Mouse (Mus musculus): ENCODE measurements around the gene Ddx39b. TPM values are rescaled to one million over a fixed set of nuclear protein-coding genes. Genes with fewer than 3 reads are reported as not detected.

Ddx39b gene
- polyA plus RNA-seq, 1 experiment from 2014 or later = 260 TPM

DNA sequence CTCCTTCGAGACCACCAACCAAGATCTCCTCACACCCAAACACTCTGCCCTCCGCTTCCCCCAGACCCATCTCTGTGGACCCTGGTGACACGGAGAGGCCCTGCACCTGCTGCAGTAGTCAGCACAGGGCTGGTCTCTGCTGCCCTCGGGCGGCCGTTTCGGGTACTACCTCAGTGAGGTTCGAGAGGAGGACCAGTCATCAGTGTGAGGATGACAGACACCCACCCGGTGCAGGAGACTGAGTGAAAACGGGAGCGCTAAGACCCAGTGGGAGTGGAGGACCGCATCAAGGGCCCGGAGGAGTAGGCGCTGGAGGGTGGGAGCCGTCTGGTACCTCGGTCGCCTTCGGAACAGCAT lies 5.2 kb upstream of the Ddx39b start:
- H3K27ac ChIP-seq (ENCODE audit: low read length) = peak overlapping the region; percentile 94
- H3K9me3 ChIP-seq (replicated peaks; ENCODE audit: control insufficient read depth, low read length) = no peaks in the 10 kb centered on the region
- 1% methylated on average over 18 of the region's 18 CpGs for WGBS
- peak overlapping the region; percentile 75 for H3K4me3 ChIP-seq (ENCODE audit: low read length)
- H3K9ac ChIP-seq (ENCODE audit: low read length) = peak overlapping the region; percentile 94
- peaks cover 39% of the 10 kb centered on the region for H3K4me1 ChIP-seq (ENCODE audit: control insufficient read depth, insufficient read depth, low read length)
- no peaks in the 10 kb centered on the region for H3K36me3 ChIP-seq (ENCODE audit: control insufficient read depth, insufficient read depth)
- H3K27me3 ChIP-seq (ENCODE audit: control insufficient read depth, insufficient read depth, low read length) = no peaks in the 10 kb centered on the region
- H3K4me2 ChIP-seq (ENCODE audit: low read depth, low read length) = peak overlapping the region; percentile 89
- ATAC-seq (replicated peaks; ENCODE audit: extremely low read depth, insufficient read depth, low FRiP score) = peak; percentile 56

DNA sequence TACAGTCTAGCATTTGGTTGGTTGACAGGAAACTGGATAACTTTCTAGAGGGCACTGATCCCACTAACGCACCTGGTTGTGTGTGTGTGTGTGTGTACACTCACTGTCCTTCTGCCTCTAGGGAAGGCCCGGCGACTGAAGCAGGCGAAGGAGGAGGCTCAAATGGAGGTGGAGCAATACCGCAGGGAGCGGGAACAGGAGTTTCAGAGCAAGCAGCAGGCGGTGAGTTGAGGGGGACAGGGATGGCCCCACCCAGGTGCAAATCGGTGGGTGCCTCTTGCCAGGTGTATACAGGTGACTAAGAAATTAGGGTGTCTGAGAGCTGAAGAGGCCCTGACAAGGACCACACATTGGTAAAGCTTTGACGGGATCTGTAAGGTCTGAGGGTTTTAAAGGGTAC lies 4.5 kb upstream of the Ddx39b start:
- no peaks in the 10 kb centered on the region for H3K9me3 ChIP-seq (replicated peaks; ENCODE audit: control insufficient read depth, low read length)
- no peak overlapping the region for H3K27ac ChIP-seq (ENCODE audit: low read length)
- 75% methylated on average over 9 of the region's 9 CpGs for WGBS
- no peak for ATAC-seq (replicated peaks; ENCODE audit: extremely low read depth, insufficient read depth, low FRiP score)
- no peak overlapping the region for H3K9ac ChIP-seq (ENCODE audit: low read length)
- no peak overlapping the region for H3K4me3 ChIP-seq (ENCODE audit: low read length)
- no peaks in the 10 kb centered on the region for H3K27me3 ChIP-seq (ENCODE audit: control insufficient read depth, insufficient read depth, low read length)
- peaks cover 36% of the 10 kb centered on the region for H3K4me1 ChIP-seq (ENCODE audit: control insufficient read depth, insufficient read depth, low read length)
- H3K36me3 ChIP-seq (ENCODE audit: control insufficient read depth, insufficient read depth) = no peaks in the 10 kb centered on the region
- no peak overlapping the region for H3K4me2 ChIP-seq (ENCODE audit: low read depth, low read length)

- Histone ChIP-seq H3K9me3 (replicated peaks; ENCODE audit: control insufficient read depth, low read length) (no peaks in the 10 kb centered on the region), H3K4me1 (ENCODE audit: control insufficient read depth, insufficient read depth, low read length) (peaks cover 32% of the 10 kb centered on the region), H3K36me3 (ENCODE audit: control insufficient read depth, insufficient read depth) (no peaks in the 10 kb centered on the region), H3K27me3 (ENCODE audit: control insufficient read depth, insufficient read depth, low read length) (no peaks in the 10 kb centered on the region), H3K4me2 (ENCODE audit: low read depth, low read length) (no peak overlapping the region), H3K27ac (ENCODE audit: low read length) (no peak overlapping the region), H3K9ac (ENCODE audit: low read length) (no peak overlapping the region), H3K4me3 (ENCODE audit: low read length) (no peak overlapping the region)
- no peak for ATAC-seq (replicated peaks; ENCODE audit: extremely low read depth, insufficient read depth, low FRiP score)
- 85% methylated on average over 12 of the region's 12 CpGs for WGBS
These were observed 4.0 kb upstream of the Ddx39b start for GRCm38 (mm10) chr17:35237504-35237903.

DNA sequence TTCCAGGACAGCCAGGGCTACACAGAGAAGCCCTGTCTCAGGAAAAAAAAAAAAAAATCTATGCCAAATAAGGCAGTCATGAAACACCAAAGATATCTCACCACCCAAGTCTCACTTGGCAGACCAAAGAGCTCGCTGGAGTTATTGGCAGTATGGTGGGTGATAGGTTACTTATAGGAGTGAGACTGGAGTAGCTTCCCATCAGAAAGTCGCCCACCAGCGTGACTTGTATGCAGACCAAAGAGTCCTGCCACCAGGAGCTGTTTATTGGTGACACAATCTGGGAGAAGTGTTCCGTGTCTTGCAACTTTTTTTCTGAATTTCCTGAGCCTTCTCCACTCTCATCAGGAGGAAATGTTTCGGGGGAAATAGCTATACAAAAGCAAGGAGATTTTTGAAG lies 1.8 kb upstream of the Ddx39b start:
- 75% methylated on average over 5 of the region's 5 CpGs for WGBS
- H3K36me3 ChIP-seq (ENCODE audit: control insufficient read depth, insufficient read depth) = peaks cover 15% of the 10 kb centered on the region
- H3K4me3 ChIP-seq (ENCODE audit: low read length) = no peak overlapping the region
- peak overlapping the region; percentile 99 for H3K27ac ChIP-seq (ENCODE audit: low read length)
- ATAC-seq (replicated peaks; ENCODE audit: extremely low read depth, insufficient read depth, low FRiP score) = no peak
- H3K27me3 ChIP-seq (ENCODE audit: control insufficient read depth, insufficient read depth, low read length) = no peaks in the 10 kb centered on the region
- H3K4me2 ChIP-seq (ENCODE audit: low read depth, low read length) = no peak overlapping the region
- no peaks in the 10 kb centered on the region for H3K9me3 ChIP-seq (replicated peaks; ENCODE audit: control insufficient read depth, low read length)
- no peak overlapping the region for H3K9ac ChIP-seq (ENCODE audit: low read length)
- peaks cover 29% of the 10 kb centered on the region for H3K4me1 ChIP-seq (ENCODE audit: control insufficient read depth, insufficient read depth, low read length)

DNA sequence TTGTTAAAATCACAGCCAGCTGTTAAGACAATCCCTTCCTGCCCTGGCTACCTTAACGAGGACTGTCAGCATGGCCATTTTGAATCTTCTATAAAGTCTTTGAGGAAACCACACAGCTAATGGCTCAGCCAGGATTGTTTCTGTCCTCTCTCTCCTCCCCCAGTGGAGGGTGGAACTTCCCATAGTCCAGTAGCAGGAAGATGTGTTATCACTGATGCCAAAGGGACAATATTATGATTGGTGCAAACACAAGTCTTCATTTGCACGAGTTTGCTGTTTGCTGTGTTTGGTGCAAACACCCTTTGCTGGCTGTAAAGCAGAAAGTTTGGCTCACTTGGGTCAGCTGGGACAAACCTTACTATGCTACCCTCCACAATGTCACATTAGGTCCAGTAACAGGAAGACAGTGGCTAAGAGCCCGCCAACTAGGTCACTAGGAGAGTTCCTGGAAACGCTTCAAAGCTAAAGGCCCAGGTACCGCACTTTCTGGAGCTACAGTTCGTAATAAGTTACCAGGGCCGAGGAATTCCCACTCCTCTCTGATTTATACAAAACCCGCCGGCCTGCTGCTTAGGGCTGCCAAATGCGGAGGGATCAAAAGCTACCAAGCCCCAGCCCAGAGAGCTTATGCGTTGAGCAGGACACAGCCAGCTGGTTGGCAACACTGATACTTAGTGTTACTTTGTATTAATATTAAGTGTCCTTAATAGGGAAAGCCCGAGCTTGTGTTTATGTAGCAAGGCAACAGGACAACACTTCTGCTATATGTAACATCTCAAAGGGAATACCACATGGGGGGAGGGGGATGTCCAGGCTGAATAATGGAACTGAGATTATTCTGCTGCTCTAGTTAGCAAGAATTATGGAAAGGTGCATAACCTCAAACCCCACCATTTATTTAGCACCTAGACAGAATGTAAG lies 902 bp upstream of the Ddx39b start:
- ATAC-seq (replicated peaks; ENCODE audit: extremely low read depth, insufficient read depth, low FRiP score) = no peak; the same call in 1 of the 2 replicates
- 31% methylated on average over 12 of the region's 12 CpGs for WGBS
- peak overlapping the region; percentile 95 for H3K4me2 ChIP-seq (ENCODE audit: low read depth, low read length)
- H3K9ac ChIP-seq (ENCODE audit: low read length) = peak overlapping the region; percentile 70
- peaks cover 37% of the 10 kb centered on the region for H3K4me1 ChIP-seq (ENCODE audit: control insufficient read depth, insufficient read depth, low read length)
- peaks cover 24% of the 10 kb centered on the region for H3K36me3 ChIP-seq (ENCODE audit: control insufficient read depth, insufficient read depth)
- peak overlapping the region; percentile 99 for H3K27ac ChIP-seq (ENCODE audit: low read length)
- H3K27me3 ChIP-seq (ENCODE audit: control insufficient read depth, insufficient read depth, low read length) = no peaks in the 10 kb centered on the region
- no peaks in the 10 kb centered on the region for H3K9me3 ChIP-seq (replicated peaks; ENCODE audit: control insufficient read depth, low read length)
- H3K4me3 ChIP-seq (ENCODE audit: low read length) = peak overlapping the region; percentile 94

DNA sequence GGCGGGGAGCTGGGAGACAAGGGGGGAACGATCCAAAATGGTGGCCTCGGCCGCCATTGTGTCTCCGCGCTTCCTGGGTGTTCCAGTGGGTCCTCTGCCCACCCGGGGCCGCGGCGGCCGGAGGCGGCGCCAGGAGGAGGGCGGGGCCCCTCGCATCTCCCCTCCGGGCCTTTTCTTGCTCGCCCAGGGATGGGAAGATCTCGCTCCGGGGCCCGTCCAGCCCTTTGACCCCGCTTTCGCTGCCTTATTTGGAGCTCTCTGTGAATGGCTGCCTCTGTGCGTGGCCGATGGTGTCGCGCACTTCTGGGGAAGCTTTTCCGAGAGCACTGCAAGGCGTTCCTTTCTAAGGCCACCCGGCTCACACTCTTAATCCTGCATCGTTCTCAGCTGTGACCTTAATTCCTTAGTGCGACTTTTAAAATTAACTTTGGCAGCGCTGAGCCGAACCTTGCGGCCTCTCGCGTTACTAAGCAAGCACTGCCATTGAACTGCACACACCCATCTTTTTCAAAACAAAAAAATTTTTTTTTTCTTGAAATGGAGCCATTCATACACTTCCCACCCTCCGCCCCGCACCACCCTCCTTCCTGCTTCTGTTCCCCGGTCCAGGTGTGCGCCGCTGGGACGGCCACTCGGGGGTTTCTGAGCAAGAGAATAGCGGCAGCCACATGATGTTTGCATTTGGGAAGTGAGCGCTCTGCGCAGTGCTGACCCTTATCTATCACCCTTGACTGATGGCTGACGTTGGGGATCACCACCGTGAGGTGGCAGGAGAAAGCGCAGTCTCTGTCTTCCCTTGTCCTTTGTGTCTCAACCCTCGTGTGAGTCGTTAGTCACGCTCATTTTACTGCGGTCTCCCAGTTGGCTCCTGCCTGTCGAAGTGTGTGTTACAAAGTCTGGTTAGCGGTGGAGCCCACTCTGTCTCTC lies 732 bp downstream of the Ddx39b start:
- under 1% methylated on average over 55 of the region's 55 CpGs for WGBS
- H3K4me2 ChIP-seq (ENCODE audit: low read depth, low read length) = peak overlapping the region; percentile 95
- peak overlapping the region; percentile 99 for H3K27ac ChIP-seq (ENCODE audit: low read length)
- peak overlapping the region; percentile 94 for H3K4me3 ChIP-seq (ENCODE audit: low read length)
- no peaks in the 10 kb centered on the region for H3K9me3 ChIP-seq (replicated peaks; ENCODE audit: control insufficient read depth, low read length)
- H3K27me3 ChIP-seq (ENCODE audit: control insufficient read depth, insufficient read depth, low read length) = no peaks in the 10 kb centered on the region
- H3K4me1 ChIP-seq (ENCODE audit: control insufficient read depth, insufficient read depth, low read length) = peaks cover 43% of the 10 kb centered on the region
- H3K36me3 ChIP-seq (ENCODE audit: control insufficient read depth, insufficient read depth) = peaks cover 40% of the 10 kb centered on the region
- ATAC-seq (replicated peaks; ENCODE audit: extremely low read depth, insufficient read depth, low FRiP score) = peak; percentile 47
- peak overlapping the region; percentile 99 for H3K9ac ChIP-seq (ENCODE audit: low read length)

DNA sequence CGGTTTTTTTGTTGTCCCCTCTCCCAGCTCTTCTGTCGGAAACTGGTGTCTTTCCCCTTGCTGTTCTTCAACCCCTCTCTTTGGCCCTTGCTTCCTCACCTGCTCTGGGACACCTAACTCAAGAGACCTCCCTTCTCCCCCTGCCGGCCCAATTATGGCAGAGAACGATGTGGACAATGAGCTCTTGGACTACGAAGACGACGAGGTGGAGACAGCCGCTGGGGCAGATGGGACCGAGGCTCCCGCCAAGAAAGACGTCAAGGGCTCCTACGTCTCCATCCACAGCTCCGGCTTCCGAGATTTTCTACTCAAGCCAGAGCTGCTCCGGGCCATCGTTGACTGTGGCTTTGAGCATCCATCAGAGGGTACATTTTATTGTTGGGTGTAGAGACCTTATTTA lies 1.5 kb downstream of the Ddx39b start:
- H3K4me2 ChIP-seq (ENCODE audit: low read depth, low read length) = peak overlapping the region; percentile 95
- H3K9ac ChIP-seq (ENCODE audit: low read length) = peak overlapping the region; percentile 99
- WGBS = 4% methylated on average over 16 of the region's 16 CpGs
- peak overlapping the region; percentile 94 for H3K4me3 ChIP-seq (ENCODE audit: low read length)
- peak overlapping the region; percentile 99 for H3K27ac ChIP-seq (ENCODE audit: low read length)
- peaks cover 48% of the 10 kb centered on the region for H3K36me3 ChIP-seq (ENCODE audit: control insufficient read depth, insufficient read depth)
- peaks cover 45% of the 10 kb centered on the region for H3K4me1 ChIP-seq (ENCODE audit: control insufficient read depth, insufficient read depth, low read length)
- ATAC-seq (replicated peaks; ENCODE audit: extremely low read depth, insufficient read depth, low FRiP score) = no peak
- H3K27me3 ChIP-seq (ENCODE audit: control insufficient read depth, insufficient read depth, low read length) = no peaks in the 10 kb centered on the region
- no peaks in the 10 kb centered on the region for H3K9me3 ChIP-seq (replicated peaks; ENCODE audit: control insufficient read depth, low read length)

DNA sequence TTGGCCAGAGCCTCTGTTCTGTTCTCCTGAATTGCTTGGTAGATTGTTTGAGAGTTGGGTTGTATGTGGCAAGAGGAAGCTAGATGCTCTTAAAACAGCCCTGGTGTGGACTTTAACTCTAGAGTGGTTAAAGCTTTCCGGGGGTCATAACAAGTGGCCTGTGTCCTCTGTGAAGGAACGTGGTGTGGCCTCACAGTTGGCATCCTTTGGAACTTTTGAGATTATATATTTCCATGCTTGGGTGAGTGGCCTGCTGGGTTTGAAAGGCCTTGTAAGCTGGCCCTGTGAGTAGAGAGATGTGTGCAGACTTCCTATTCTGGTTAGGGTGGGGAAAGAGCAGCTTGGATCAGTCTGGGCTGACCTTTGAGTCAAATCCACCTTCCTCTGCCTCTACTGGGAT lies 3.5 kb downstream of the Ddx39b start:
- Histone ChIP-seq H3K36me3 (ENCODE audit: control insufficient read depth, insufficient read depth) (peaks cover 67% of the 10 kb centered on the region), H3K9ac (ENCODE audit: low read length) (peak overlapping the region; percentile 7; the same call in 1 of the 2 replicates), H3K4me3 (ENCODE audit: low read length) (peak overlapping the region; percentile 4; the same call in 1 of the 2 replicates), H3K4me2 (ENCODE audit: low read depth, low read length) (peak overlapping the region; percentile 8; the same call in 1 of the 2 replicates), H3K4me1 (ENCODE audit: control insufficient read depth, insufficient read depth, low read length) (peaks cover 45% of the 10 kb centered on the region), H3K27ac (ENCODE audit: low read length) (no peak overlapping the region; the same call in 1 of the 2 replicates), H3K27me3 (ENCODE audit: control insufficient read depth, insufficient read depth, low read length) (no peaks in the 10 kb centered on the region), H3K9me3 (replicated peaks; ENCODE audit: control insufficient read depth, low read length) (no peaks in the 10 kb centered on the region)
- 46% methylated on average over 2 of the region's 2 CpGs for WGBS
- ATAC-seq (replicated peaks; ENCODE audit: extremely low read depth, insufficient read depth, low FRiP score) = no peak

Measured in heart, embryonic 16.5 days (tissue).